Mouse (Mus musculus): ENCODE results near the gene Gm21983. TPM values are rescaled to one million over a fixed set of nuclear protein-coding genes. Genes with fewer than 3 reads are reported as not detected.

Gene Gm21983
- polyA plus RNA-seq (2015; fragmentation: Nextera tagmentation; extraction: Ambion mirVana): 0.44 TPM in 1 of 2 replicates, not detected in the other

DNA sequence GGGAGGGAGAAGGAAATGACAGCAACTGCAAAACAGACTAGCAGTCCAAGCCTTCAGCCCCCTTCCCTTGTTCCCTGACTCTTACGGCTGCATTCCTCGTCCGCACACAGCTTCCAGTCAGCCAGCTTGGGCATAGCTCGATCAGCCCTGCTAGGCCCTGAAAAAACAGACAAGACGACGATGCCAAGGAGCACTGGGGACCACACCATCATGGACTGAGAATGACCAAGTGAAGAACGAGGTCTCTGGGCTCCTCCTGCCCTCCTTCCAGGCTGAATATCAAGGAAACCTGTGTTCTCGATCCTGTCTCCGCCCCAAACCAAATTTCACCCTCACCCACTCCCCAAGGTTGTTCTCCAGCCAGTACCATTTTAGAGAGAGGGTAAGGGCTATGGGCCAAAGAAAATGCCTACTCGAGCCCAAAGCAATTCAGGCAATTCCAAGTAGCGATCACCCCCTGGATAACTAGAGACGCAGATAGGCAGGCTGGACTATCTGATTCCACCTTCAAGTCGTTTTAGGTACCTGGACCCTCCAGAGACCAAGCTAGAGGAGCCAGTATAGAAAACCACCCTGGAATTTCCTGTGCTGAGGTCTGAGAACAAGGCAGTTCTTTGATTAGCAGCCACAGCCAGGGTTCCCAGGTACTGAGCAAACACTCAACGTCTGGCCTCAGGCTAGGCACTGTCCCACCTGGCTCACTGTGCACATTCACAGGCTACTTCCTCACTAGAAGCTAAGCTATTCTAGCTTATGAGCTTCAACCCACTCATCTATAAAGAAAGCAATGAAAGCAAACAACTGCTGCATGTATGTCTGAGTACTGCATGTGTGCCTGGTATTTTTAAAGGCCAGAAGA, at the start of gene Gm21983, which contains the start of gene Mia:
Gene Gm21983, minus strand, starts transcription at position 250 of the 859 bp plus-strand sequence.
Gene Mia, minus strand, starts transcription at position 321 of the 859 bp plus-strand sequence.

DNA sequence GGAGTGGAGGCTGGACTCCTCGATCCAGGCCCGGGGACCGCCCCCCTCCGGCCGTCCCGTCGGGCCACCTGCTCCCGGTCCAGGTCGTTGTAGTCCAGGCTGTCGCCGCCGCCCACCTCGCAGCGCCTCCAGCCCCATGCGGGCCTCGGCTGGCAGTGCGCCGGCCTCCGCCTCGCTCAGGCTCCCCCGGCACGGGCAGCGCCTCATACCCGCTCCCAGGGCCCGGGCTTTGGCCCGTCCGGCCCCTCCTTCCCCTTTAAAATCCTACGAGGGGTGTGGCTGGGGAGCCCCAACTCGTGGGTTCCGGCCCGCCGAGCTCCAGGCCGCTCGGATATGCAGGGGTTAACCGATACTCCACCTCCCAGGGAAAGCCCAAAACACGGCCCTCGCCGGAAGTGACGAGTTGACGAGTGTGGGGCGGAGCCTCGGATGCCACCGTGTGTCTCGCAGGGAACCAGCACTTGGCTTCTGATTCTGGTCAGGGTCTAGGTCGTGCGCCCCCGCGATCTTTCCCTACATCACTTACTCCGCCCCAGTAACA, 47.5 kb upstream of the Gm21983 start, which contains the start of gene Itpkc:
Gene Itpkc, minus strand, starts transcription at position 381 of the 541 bp plus-strand sequence.

DNA sequence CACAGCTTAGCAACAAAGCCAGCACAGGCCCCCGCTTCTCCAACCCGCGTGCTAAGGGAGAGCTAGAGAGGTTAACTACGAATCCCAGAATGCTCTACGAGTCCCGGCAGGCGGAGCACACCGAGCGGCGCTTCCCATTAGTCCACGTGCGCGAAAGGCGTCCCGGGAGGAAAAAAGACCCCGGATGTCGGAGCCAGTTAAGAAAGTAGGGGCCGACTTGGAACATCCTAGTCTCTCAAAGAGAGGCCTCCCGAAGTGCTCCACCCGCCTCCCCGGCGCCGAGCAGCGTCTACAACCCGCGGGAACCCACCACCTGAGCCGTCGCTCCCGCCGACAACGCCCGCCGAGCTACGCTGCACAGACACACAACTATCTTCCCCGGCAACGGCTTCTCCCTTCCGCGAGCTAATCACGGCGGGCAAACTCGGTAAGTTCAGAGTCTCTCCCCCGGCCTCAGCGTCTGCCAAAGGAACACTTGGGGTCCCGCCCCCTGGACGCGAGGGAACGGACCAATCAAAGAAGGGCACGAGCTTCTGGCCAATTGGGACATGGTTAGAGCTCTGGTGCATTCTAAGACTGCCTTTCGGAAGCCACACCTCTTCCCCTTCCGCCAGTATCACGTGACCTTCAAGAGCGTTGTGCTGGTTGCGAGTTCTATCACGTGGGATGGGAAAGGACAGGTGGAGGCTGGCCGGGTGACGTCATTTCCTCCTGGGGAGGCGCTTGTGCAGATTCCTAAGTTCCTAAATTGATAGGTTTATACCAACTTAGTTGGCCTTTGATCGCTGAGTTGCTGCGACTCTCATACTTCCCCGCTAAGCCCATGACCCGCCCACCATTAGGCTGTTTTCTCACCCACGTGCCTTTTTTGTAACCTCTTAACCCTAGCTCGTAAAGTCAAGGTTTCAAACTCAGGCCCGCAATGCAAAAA, 15.1 kb upstream of the Gm21983 start, which contains the start of the genes BC024978 and Snrpa:
Gene BC024978, plus strand, starts transcription at position 101 of the 931 bp plus-strand sequence.
Gene Snrpa, minus strand, starts transcription at position 591 of the 931 bp plus-strand sequence.

DNA sequence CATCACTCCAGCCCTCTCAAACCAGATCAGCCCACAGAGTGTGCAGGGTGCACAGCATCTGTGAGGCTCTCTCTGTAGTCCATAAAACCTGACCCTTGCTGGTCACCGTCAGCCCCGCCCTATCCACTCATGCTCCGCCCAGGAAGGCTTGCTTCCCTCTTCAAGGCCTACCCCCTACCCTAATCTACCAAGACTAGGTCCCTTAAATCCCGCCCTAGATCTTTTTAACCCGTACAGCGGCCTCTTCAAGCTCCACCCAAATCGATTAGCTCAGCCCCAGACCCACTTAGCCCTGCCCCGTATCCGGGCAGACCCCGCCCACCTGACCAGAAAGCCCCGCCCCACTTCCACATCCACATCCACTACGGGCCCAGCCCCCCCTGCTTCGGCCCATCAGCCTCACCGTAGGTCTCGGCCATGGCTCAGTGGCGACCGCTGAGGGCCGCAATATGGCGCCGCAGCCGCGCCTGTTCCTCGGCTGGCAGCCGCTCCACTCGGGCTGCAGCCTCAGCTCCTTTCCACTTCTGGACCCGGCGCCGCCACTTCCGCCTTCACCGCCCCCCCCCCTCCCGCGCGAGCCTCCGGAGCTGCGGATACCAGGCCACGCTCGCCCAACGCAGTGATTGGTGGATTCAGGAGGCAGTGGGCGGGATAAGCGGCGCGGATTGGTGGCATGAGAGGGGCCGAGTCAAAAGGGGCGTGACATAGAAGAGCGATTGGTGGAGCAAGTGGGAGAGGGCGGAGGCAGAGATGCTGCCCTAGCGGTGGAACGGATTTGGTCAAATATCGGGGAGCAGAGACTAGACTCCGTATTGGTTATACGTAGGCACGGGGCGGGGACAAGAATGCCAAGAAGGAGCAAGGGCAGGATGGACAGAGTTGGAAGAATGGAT, 2.3 kb downstream of the Gm21983 start, which contains the start of gene Rab4b:
Gene Rab4b, minus strand, starts transcription at position 573 of the 893 bp plus-strand sequence.

DNA sequence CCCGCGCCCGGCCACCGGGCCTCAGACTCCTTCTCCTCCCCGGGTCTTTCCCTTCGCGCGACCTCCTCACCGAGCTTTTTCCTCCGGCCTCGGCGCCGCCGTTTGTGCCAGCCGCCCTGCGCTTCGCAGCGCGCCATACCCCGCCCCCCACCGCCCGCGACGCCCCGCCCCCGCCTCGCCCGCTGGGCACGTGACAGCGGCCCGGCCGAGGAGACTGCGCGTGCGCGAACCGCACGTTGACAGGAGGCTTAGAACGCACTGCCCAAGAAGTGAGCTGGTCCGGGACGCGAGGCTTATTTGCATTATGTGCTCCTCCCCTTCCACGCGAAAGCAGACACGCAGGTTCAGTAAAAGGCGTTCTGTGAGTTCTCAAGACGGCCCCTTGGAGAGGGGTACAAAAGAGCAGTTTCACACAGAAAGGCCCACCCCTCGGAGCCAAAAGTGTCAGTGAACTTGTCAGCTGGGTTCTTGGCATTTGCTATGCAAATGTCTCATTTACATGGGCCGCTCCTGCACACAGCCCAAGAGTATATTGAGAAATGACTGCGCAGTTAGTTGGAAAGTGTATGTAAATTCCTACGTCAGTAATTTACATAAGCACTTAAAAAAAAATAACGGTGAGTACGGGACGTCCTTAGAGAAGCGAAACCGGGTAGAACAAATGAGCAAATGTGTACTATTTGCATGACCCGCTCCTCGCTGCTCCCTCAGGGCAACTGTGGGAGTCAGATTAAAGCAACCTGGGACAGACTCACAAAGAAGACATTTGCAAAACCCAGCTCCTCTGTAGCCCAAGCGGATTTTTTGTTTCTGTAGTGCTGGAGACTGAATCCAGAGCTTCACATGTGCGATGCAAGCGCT, 14.0 kb downstream of the Gm21983 start, which contains the start of gene Egln2:
Gene Egln2, minus strand, starts transcription at position 189 of the 861 bp plus-strand sequence.

DNA sequence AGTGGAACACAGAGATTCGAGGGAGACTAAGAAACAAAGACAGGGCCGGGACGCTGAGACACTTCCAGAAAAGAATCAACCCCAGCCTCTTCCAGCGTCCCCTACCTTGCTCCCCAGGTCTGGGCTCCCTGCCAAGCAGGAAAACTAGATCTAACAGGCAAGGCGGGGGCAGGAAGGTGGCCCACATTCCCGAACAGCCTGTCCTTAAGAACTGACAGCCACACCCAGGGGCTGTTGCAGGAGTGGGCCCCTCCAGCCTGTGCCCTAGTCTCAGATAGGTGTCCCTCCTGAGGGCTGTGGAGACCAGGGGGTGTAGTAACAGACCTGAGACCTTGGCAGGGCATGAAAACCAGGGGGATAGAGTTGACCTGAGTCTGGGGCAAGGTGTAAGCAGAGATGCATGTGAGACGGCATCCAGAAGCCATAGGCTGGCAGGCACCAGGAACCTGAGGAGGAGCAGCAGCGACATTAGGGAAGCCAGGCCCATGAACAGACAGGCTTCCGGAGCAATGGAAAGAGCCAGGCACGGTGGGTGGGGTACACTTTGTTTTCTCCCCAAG, 27.6 kb downstream of the Gm21983 start, which contains the start of gene Cyp2t4:
Gene Cyp2t4, plus strand, starts transcription at position 510 of the 560 bp plus-strand sequence.

DNA sequence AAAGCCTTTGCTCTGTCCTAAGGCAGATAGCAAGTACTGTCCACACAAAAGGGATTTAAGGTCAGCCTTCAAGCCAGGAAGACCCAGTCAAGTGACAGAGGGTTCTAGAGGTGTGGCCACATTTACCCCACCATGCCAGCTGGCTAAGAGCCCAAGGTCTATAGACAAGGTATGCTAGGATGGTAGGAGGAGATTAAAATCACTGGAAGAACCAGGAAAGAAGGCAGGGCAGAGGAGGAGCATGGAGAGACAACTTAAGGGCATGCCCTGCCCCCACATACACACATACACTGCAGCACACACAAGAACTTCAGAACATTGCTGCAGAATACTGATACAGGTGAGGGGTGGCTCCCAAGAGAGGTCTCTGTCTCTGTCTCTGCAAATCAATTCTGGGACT, 61.2 kb downstream of the Gm21983 start, which contains the start of gene Cyp2f2:
Gene Cyp2f2, plus strand, starts transcription at position 234 of the 400 bp plus-strand sequence.

Small RNAs within 50 kb of the gene (microRNA-seq; reads per million reads assigned to microRNA genes)
- gene Mir1191 (ENCODE audit: borderline replicate concordance, insufficient number of aligned reads): 2.1 reads per million
- 1.1 reads per million for gene Mir3101 (ENCODE audit: borderline replicate concordance, insufficient number of aligned reads)

Other genes starting within 250 kb of the Gm21983 start
- 0.51 and 0.96 TPM in 2 replicates for gene Cyp2a22, start 241.7 kb downstream of the Gm21983 start, polyA plus RNA-seq (2015; fragmentation: Nextera tagmentation; extraction: Ambion mirVana)
- gene Cyp2a12, start 152.0 kb downstream of the Gm21983 start, polyA plus RNA-seq (2015; fragmentation: Nextera tagmentation; extraction: Ambion mirVana): 0.86 and 1.6 TPM in 2 replicates
- 6.3 and 36.2 TPM in 2 replicates for gene Cyp2f2, start 61.2 kb downstream of the Gm21983 start, polyA plus RNA-seq (2015; fragmentation: Nextera tagmentation; extraction: Ambion mirVana)
- 0.08 TPM in 2 replicates for gene Cyp2t4, start 27.4 kb downstream of the Gm21983 start, polyA plus RNA-seq (2015; fragmentation: Nextera tagmentation; extraction: Ambion mirVana)
- gene Egln2, start 14.3 kb downstream of the Gm21983 start, polyA plus RNA-seq (2015; fragmentation: Nextera tagmentation; extraction: Ambion mirVana): 60.0 and 66.9 TPM in 2 replicates
- gene Rab4b, start 2.2 kb downstream of the Gm21983 start, polyA plus RNA-seq (2015; fragmentation: Nextera tagmentation; extraction: Ambion mirVana): 70.8 and 78.7 TPM in 2 replicates
- 7.4 and 7.5 TPM in 2 replicates for gene Mia, start 71 bp upstream of the Gm21983 start, polyA plus RNA-seq (2015; fragmentation: Nextera tagmentation; extraction: Ambion mirVana)
- gene BC024978, start 14.7 kb upstream of the Gm21983 start, polyA plus RNA-seq (2015; fragmentation: Nextera tagmentation; extraction: Ambion mirVana): 2.0 and 3.0 TPM in 2 replicates
- 76.4 and 99.8 TPM in 2 replicates for gene Snrpa, start 15.2 kb upstream of the Gm21983 start, polyA plus RNA-seq (2015; fragmentation: Nextera tagmentation; extraction: Ambion mirVana)
- gene Itpkc, start 47.6 kb upstream of the Gm21983 start, polyA plus RNA-seq (2015; fragmentation: Nextera tagmentation; extraction: Ambion mirVana): 3.9 and 4.1 TPM in 2 replicates
- 15.9 and 25.4 TPM in 2 replicates for gene Coq8b, start 51.9 kb upstream of the Gm21983 start, polyA plus RNA-seq (2015; fragmentation: Nextera tagmentation; extraction: Ambion mirVana)
- gene Numbl, start 77.3 kb upstream of the Gm21983 start, polyA plus RNA-seq (2015; fragmentation: Nextera tagmentation; extraction: Ambion mirVana): 18.3 and 28.1 TPM in 2 replicates
- 59.6 and 109 TPM in 2 replicates for gene Ltbp4, start 156.6 kb upstream of the Gm21983 start, polyA plus RNA-seq (2015; fragmentation: Nextera tagmentation; extraction: Ambion mirVana)
- 13.6 and 13.9 TPM in 2 replicates for gene Shkbp1, start 174.9 kb upstream of the Gm21983 start, polyA plus RNA-seq (2015; fragmentation: Nextera tagmentation; extraction: Ambion mirVana)
- not detected in 2 replicates for gene Gm20479, start 176.3 kb upstream of the Gm21983 start, polyA plus RNA-seq (2015; fragmentation: Nextera tagmentation; extraction: Ambion mirVana)

Data from adrenal gland, postnatal 0 days (tissue).